Mouse (Mus musculus): ENCODE measurements at regions not wholly inside any gene's neighbourhood (a gene's known extent, or its start where the extent isn't known, plus 50 kb on each side); places are given as distances from the start of the nearest gene placed in this dataset.
"Not testable (repeated sequence)": the region's sequence is repeated elsewhere in the genome, so short reads cannot be mapped to it uniquely, and the experiment has no call there.

- ATAC-seq (replicated peaks; ENCODE audit: insufficient number of reproducible peaks, low FRiP score, low TSS enrichment), result no peak
- WGBS (ENCODE audit: insufficient replicate concordance), result 73% methylated on average over 2 of the region's 2 CpGs
Measured at GRCm38 (mm10) chr3:117169740-117170139, 190.9 kb downstream of the Plppr4 start.

GRCm38 (mm10) chr3:117163046-117163445, 194.3 kb upstream of the Palmd start:
- ATAC-seq (replicated peaks; ENCODE audit: insufficient number of reproducible peaks, low FRiP score, low TSS enrichment), result no peak
- H3K9ac ChIP-seq (ENCODE audit: low read depth, low read length), result no peak overlapping the region
- no peak overlapping the region for H3K4me3 ChIP-seq (ENCODE audit: low read depth, low read length)
- H3K4me2 ChIP-seq, result no peak overlapping the region
- no peaks in the 10 kb centered on the region for H3K9me3 ChIP-seq (replicated peaks; ENCODE audit: control insufficient read depth, low read length)
- 22% methylated on average over 1 of the region's 1 CpGs for WGBS (ENCODE audit: insufficient replicate concordance)
- no peaks in the 10 kb centered on the region for H3K36me3 ChIP-seq (ENCODE audit: control insufficient read depth, insufficient read depth, low read length)
- H3K27me3 ChIP-seq (ENCODE audit: control insufficient read depth, insufficient read depth, low read length), result no peaks in the 10 kb centered on the region
- no peak overlapping the region for H3K27ac ChIP-seq (ENCODE audit: low read depth, low read length)
- H3K4me1 ChIP-seq (ENCODE audit: control insufficient read depth, insufficient read depth, low read length), result peaks cover 6% of the 10 kb centered on the region; the same call in 1 of the 2 replicates

More at GRCm38 (mm10) chr3:117169740-117170139, 190.9 kb downstream of the Plppr4 start:
- Histone ChIP-seq H3K9me3 (replicated peaks; ENCODE audit: control insufficient read depth, low read length) (no peaks in the 10 kb centered on the region), H3K4me2 (no peak overlapping the region), H3K4me1 (ENCODE audit: control insufficient read depth, insufficient read depth, low read length) (no peaks in the 10 kb centered on the region), H3K27ac (ENCODE audit: low read depth, low read length) (no peak overlapping the region), H3K36me3 (ENCODE audit: control insufficient read depth, insufficient read depth, low read length) (no peaks in the 10 kb centered on the region), H3K9ac (ENCODE audit: low read depth, low read length) (no peak overlapping the region), H3K27me3 (ENCODE audit: control insufficient read depth, insufficient read depth, low read length) (no peaks in the 10 kb centered on the region), H3K4me3 (ENCODE audit: low read depth, low read length) (no peak overlapping the region)

- not testable (repeated sequence) for H3K36me3 ChIP-seq (ENCODE audit: control insufficient read depth, insufficient read depth, low read length); H3K4me1 ChIP-seq (ENCODE audit: control insufficient read depth, insufficient read depth, low read length); H3K27me3 ChIP-seq (ENCODE audit: control insufficient read depth, insufficient read depth, low read length); H3K4me2 ChIP-seq; H3K9ac ChIP-seq (ENCODE audit: low read depth, low read length); ATAC-seq (replicated peaks; ENCODE audit: insufficient number of reproducible peaks, low FRiP score, low TSS enrichment); H3K27ac ChIP-seq (ENCODE audit: low read depth, low read length); H3K4me3 ChIP-seq (ENCODE audit: low read depth, low read length); H3K9me3 ChIP-seq (replicated peaks; ENCODE audit: control insufficient read depth, low read length)
- WGBS (ENCODE audit: insufficient replicate concordance), result 88% methylated on average over 3 of the region's 3 CpGs
Measured at GRCm38 (mm10) chr3:117160689-117161088, 191.9 kb upstream of the Palmd start.

- no peak overlapping the region for H3K4me2 ChIP-seq
- H3K4me1 ChIP-seq (ENCODE audit: control insufficient read depth, insufficient read depth, low read length), result no peaks in the 10 kb centered on the region
- no peaks in the 10 kb centered on the region for H3K9me3 ChIP-seq (replicated peaks; ENCODE audit: control insufficient read depth, low read length)
- ATAC-seq (replicated peaks; ENCODE audit: insufficient number of reproducible peaks, low FRiP score, low TSS enrichment), result no peak
- WGBS (ENCODE audit: insufficient replicate concordance), result 84% methylated on average over 6 of the region's 6 CpGs
- no peak overlapping the region for H3K27ac ChIP-seq (ENCODE audit: low read depth, low read length)
- no peaks in the 10 kb centered on the region for H3K27me3 ChIP-seq (ENCODE audit: control insufficient read depth, insufficient read depth, low read length)
- H3K36me3 ChIP-seq (ENCODE audit: control insufficient read depth, insufficient read depth, low read length), result no peaks in the 10 kb centered on the region
- no peak overlapping the region for H3K4me3 ChIP-seq (ENCODE audit: low read depth, low read length)
- H3K9ac ChIP-seq (ENCODE audit: low read depth, low read length), result no peak overlapping the region
Measured at GRCm38 (mm10) chr3:117155274-117155673, 186.5 kb upstream of the Palmd start.

- H3K4me2 ChIP-seq, result no peak overlapping the region
- no peaks in the 10 kb centered on the region for H3K4me1 ChIP-seq (ENCODE audit: control insufficient read depth, insufficient read depth, low read length)
- H3K9ac ChIP-seq (ENCODE audit: low read depth, low read length), result no peak overlapping the region
- no peaks in the 10 kb centered on the region for H3K36me3 ChIP-seq (ENCODE audit: control insufficient read depth, insufficient read depth, low read length)
- no peaks in the 10 kb centered on the region for H3K27me3 ChIP-seq (ENCODE audit: control insufficient read depth, insufficient read depth, low read length)
- no peak overlapping the region for H3K4me3 ChIP-seq (ENCODE audit: low read depth, low read length)
- WGBS (ENCODE audit: insufficient replicate concordance), result 57% methylated on average over 2 of the region's 2 CpGs
- no peak for ATAC-seq (replicated peaks; ENCODE audit: insufficient number of reproducible peaks, low FRiP score, low TSS enrichment)
- no peak overlapping the region for H3K27ac ChIP-seq (ENCODE audit: low read depth, low read length)
- H3K9me3 ChIP-seq (replicated peaks; ENCODE audit: control insufficient read depth, low read length), result no peaks in the 10 kb centered on the region
Measured at GRCm38 (mm10) chr3:117153011-117153473, 184.3 kb upstream of the Palmd start.

GRCm38 (mm10) chr3:117152414-117152813, 183.6 kb upstream of the Palmd start:
- Histone ChIP-seq H3K36me3 (ENCODE audit: control insufficient read depth, insufficient read depth, low read length) (no peaks in the 10 kb centered on the region), H3K27me3 (ENCODE audit: control insufficient read depth, insufficient read depth, low read length) (no peaks in the 10 kb centered on the region), H3K4me1 (ENCODE audit: control insufficient read depth, insufficient read depth, low read length) (no peaks in the 10 kb centered on the region), H3K27ac (ENCODE audit: low read depth, low read length) (no peak overlapping the region), H3K4me3 (ENCODE audit: low read depth, low read length) (no peak overlapping the region), H3K4me2 (no peak overlapping the region), H3K9ac (ENCODE audit: low read depth, low read length) (no peak overlapping the region), H3K9me3 (replicated peaks; ENCODE audit: control insufficient read depth, low read length) (no peaks in the 10 kb centered on the region)
- WGBS (ENCODE audit: insufficient replicate concordance), result 80% methylated on average over 8 of the region's 8 CpGs
- ATAC-seq (replicated peaks; ENCODE audit: insufficient number of reproducible peaks, low FRiP score, low TSS enrichment), result no peak

- Histone ChIP-seq H3K4me2 (no peak overlapping the region), H3K9ac (ENCODE audit: low read depth, low read length) (no peak overlapping the region)
Measured at GRCm38 (mm10) chr3:117147414-117147813, 178.6 kb upstream of the Palmd start.

GRCm38 (mm10) chr3:117139835-117140234, 171.0 kb upstream of the Palmd start:
- no peak overlapping the region for H3K9ac ChIP-seq (ENCODE audit: low read depth, low read length)
- ATAC-seq (replicated peaks; ENCODE audit: insufficient number of reproducible peaks, low FRiP score, low TSS enrichment), result no peak
- no peaks in the 10 kb centered on the region for H3K36me3 ChIP-seq (ENCODE audit: control insufficient read depth, insufficient read depth, low read length)
- no peaks in the 10 kb centered on the region for H3K27me3 ChIP-seq (ENCODE audit: control insufficient read depth, insufficient read depth, low read length)
- H3K4me3 ChIP-seq (ENCODE audit: low read depth, low read length), result no peak overlapping the region
- H3K4me2 ChIP-seq, result no peak overlapping the region
- H3K9me3 ChIP-seq (replicated peaks; ENCODE audit: control insufficient read depth, low read length), result no peaks in the 10 kb centered on the region
- 76% methylated on average over 2 of the region's 2 CpGs for WGBS (ENCODE audit: insufficient replicate concordance)
- H3K27ac ChIP-seq (ENCODE audit: low read depth, low read length), result no peak overlapping the region
- H3K4me1 ChIP-seq (ENCODE audit: control insufficient read depth, insufficient read depth, low read length), result no peaks in the 10 kb centered on the region

More at GRCm38 (mm10) chr3:117147414-117147813, 178.6 kb upstream of the Palmd start:
- 86% methylated on average over 2 of the region's 2 CpGs for WGBS (ENCODE audit: insufficient replicate concordance)
- Histone ChIP-seq H3K4me3 (ENCODE audit: low read depth, low read length) (no peak overlapping the region), H3K4me1 (ENCODE audit: control insufficient read depth, insufficient read depth, low read length) (no peaks in the 10 kb centered on the region), H3K9me3 (replicated peaks; ENCODE audit: control insufficient read depth, low read length) (no peaks in the 10 kb centered on the region), H3K27ac (ENCODE audit: low read depth, low read length) (no peak overlapping the region), H3K27me3 (ENCODE audit: control insufficient read depth, insufficient read depth, low read length) (no peaks in the 10 kb centered on the region), H3K36me3 (ENCODE audit: control insufficient read depth, insufficient read depth, low read length) (no peaks in the 10 kb centered on the region)
- no peak for ATAC-seq (replicated peaks; ENCODE audit: insufficient number of reproducible peaks, low FRiP score, low TSS enrichment)

- no peak for ATAC-seq (replicated peaks; ENCODE audit: insufficient number of reproducible peaks, low FRiP score, low TSS enrichment)
- H3K36me3 ChIP-seq (ENCODE audit: control insufficient read depth, insufficient read depth, low read length), result no peaks in the 10 kb centered on the region
- WGBS (ENCODE audit: insufficient replicate concordance), result 69% methylated on average over 7 of the region's 7 CpGs
Measured at GRCm38 (mm10) chr3:117138720-117139119, 169.9 kb upstream of the Palmd start.

More at GRCm38 (mm10) chr3:117138720-117139119, 169.9 kb upstream of the Palmd start:
- Histone ChIP-seq H3K4me1 (ENCODE audit: control insufficient read depth, insufficient read depth, low read length) (no peaks in the 10 kb centered on the region), H3K9ac (ENCODE audit: low read depth, low read length) (no peak overlapping the region), H3K4me3 (ENCODE audit: low read depth, low read length) (no peak overlapping the region), H3K27ac (ENCODE audit: low read depth, low read length) (no peak overlapping the region), H3K9me3 (replicated peaks; ENCODE audit: control insufficient read depth, low read length) (no peaks in the 10 kb centered on the region), H3K27me3 (ENCODE audit: control insufficient read depth, insufficient read depth, low read length) (no peaks in the 10 kb centered on the region), H3K4me2 (no peak overlapping the region)

All from heart, embryonic 11.5 days (tissue).